Mouse (Mus musculus): ENCODE measurements around the gene Map4k4. TPM values are rescaled to one million over a fixed set of nuclear protein-coding genes. Genes with fewer than 3 reads are reported as not detected.

The Map4k4 gene
- total and polyA plus RNA-seq, 2 experiments from 2014 or later, result 34.1 to 189 TPM

DNA sequence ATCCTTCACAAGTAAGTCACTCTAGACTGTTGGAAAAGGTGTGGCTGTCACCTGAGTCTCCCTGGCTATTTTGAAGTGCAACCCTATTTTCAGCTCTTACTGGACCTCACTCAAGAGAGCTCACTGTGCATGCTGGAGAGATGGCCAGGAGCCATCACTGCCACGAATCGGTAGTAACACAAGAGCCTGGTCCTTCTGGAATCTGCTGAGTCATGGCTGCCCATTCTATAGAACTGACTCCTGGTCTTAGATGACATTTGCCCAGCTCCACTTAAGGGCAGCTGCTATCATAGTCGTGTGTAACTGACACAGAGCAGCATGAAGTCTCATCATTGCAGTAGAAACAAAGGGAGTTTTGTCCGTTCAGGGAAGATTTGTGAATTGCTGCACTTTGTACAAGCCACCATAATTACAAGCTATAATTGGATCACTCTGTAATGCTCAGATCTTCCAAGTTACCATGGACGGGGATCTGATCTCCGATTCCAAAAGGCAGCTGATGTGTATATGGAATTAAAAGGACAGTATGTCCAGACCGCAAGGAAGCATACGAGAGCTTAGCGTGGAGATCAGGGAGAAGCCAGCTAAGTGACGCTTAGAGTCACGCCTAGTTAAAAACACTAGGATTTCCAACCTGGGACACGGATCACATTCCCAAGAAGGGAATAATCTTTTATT is 133.2 kb downstream of the Map4k4 start:
- WGBS, result 55% methylated on average over 12 of the region's 12 CpGs
- DNase-seq (ENCODE audit: low spot score) (no peak), ATAC-seq (no peak)
- H3K36me3 ChIP-seq (ENCODE audit: insufficient read depth, low read length), result no peaks in the 10 kb centered on the region
- no peaks in the 10 kb centered on the region for H3K27me3 ChIP-seq (ENCODE audit: insufficient read depth, low read length)
- H3K9ac ChIP-seq (replicated peaks; ENCODE audit: low read length), result no peak overlapping the region
- no peaks in the 10 kb centered on the region for H3K9me3 ChIP-seq (ENCODE audit: low read length)
- no peak overlapping the region for H3K4me2 ChIP-seq (ENCODE audit: low read depth, low read length)
- no peak for TF ChIP-seq CTCF (IDR thresholded peaks at IDR 0.05; ENCODE audit: low read depth)
- no peaks in the 10 kb centered on the region for H3K4me1 ChIP-seq (ENCODE audit: insufficient read depth, low read length)
- H3K27ac ChIP-seq, result no peak overlapping the region
- H3K4me3 ChIP-seq (ENCODE audit: low read length), result no peak overlapping the region

DNA sequence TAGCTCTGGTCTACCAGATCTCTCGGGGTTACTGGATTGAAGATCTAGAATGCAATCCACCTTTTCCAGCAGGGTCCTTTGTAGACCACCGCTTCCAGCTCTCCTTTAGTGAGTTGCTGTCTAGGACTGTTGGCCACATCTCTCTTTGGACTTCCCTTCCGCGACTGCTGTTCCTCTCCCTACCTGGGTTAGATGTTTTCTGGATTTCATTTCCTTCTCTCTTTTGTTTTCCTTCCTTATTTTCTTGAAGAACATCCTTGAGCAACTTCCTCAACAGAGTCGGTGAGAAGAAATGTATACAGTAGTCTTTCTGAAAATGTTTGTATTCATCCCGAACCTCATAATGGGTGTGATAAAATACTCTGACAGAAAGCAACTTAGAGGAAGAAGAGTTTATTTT is 137.1 kb downstream of the Map4k4 start:
- no peak for TF ChIP-seq CTCF (IDR thresholded peaks at IDR 0.05; ENCODE audit: low read depth)
- ATAC-seq (no peak), DNase-seq (ENCODE audit: low spot score) (no peak)
- no peak overlapping the region for H3K27ac ChIP-seq
- H3K4me2 ChIP-seq (ENCODE audit: low read depth, low read length), result no peak overlapping the region
- H3K9me3 ChIP-seq (ENCODE audit: low read length), result no peaks in the 10 kb centered on the region
- no peaks in the 10 kb centered on the region for H3K27me3 ChIP-seq (ENCODE audit: insufficient read depth, low read length)
- H3K4me1 ChIP-seq (ENCODE audit: insufficient read depth, low read length), result no peaks in the 10 kb centered on the region
- no peak overlapping the region for H3K4me3 ChIP-seq (ENCODE audit: low read length)
- 92% methylated on average over 6 of the region's 6 CpGs for WGBS
- H3K36me3 ChIP-seq (ENCODE audit: insufficient read depth, low read length), result no peaks in the 10 kb centered on the region
- no peak overlapping the region for H3K9ac ChIP-seq (replicated peaks; ENCODE audit: low read length)

DNA sequence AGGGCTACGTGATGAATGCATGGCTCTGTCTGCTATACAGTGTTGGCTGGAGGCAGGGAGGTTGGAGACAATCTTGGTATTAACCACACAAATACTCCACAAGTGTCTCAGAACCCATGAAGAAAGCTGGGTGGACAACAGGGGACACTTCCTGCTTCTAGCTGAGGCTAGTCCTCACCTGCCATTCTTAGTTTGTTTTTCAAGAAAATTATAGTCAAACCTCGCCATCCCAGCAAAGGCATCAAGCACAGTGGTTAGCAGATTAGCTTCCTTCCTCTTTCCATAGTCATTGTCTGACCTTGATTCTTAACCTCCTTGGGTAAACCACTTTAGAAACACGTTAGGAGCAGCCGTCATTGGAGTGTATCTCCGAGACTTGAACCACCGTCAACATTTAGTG is 145.0 kb downstream of the Map4k4 start:
- Histone ChIP-seq H3K4me3 (ENCODE audit: low read length) (no peak overlapping the region), H3K9me3 (ENCODE audit: low read length) (no peaks in the 10 kb centered on the region), H3K27ac (no peak overlapping the region), H3K9ac (replicated peaks; ENCODE audit: low read length) (no peak overlapping the region), H3K4me2 (ENCODE audit: low read depth, low read length) (no peak overlapping the region), H3K36me3 (ENCODE audit: insufficient read depth, low read length) (no peaks in the 10 kb centered on the region), H3K4me1 (ENCODE audit: insufficient read depth, low read length) (no peaks in the 10 kb centered on the region), H3K27me3 (ENCODE audit: insufficient read depth, low read length) (no peaks in the 10 kb centered on the region)
- 86% methylated on average over 6 of the region's 6 CpGs for WGBS
- DNase-seq (ENCODE audit: low spot score), result no peak
- ATAC-seq, result no peak
- no peak for TF ChIP-seq CTCF (IDR thresholded peaks at IDR 0.05; ENCODE audit: low read depth)

DNA sequence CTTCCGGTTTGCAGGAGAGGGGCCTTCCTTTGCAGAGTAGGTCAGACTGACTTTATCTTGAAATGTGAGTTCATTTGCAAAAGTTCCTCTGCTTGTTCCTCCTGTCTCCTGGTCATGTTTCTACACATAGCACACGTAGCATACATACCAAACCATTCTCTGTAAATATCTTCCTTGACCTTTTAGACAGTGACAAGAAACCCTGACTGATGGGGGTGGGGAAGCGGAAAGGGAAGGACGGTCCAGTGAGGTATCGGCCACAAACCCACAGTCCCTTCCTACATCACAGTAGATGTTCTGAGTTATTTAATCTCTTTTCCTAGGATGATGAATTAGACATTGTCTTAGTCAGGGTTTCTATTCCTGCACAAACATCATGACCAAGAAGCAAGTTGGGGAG is 145.9 kb downstream of the Map4k4 start:
- Histone ChIP-seq H3K9ac (replicated peaks; ENCODE audit: low read length) (no peak overlapping the region), H3K4me3 (ENCODE audit: low read length) (no peak overlapping the region), H3K36me3 (ENCODE audit: insufficient read depth, low read length) (no peaks in the 10 kb centered on the region), H3K27ac (no peak overlapping the region), H3K27me3 (ENCODE audit: insufficient read depth, low read length) (no peaks in the 10 kb centered on the region), H3K4me2 (ENCODE audit: low read depth, low read length) (no peak overlapping the region), H3K4me1 (ENCODE audit: insufficient read depth, low read length) (no peaks in the 10 kb centered on the region), H3K9me3 (ENCODE audit: low read length) (no peaks in the 10 kb centered on the region)
- no peak for TF ChIP-seq CTCF (IDR thresholded peaks at IDR 0.05; ENCODE audit: low read depth)
- DNase-seq (ENCODE audit: low spot score), result no peak
- 87% methylated on average over 5 of the region's 5 CpGs for WGBS
- ATAC-seq, result no peak

DNA sequence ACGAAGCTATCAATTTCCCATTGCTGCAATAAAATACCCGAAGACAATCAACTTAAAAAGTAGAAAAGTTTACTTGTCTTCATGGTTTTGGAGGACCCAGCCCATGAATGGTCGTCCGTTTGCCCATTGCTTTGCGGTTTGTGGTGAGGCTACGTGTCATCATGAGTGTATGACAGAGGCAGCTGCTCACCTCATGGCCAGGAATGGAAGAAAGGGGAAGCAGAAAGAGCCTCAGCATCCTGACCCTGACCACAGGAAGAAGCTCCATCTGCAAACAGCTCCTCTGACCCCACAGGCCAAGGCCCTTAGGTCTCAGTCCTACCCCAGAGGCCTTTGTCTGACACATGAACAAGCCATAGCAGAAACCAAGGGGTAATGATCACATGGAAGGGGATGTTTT is 150.4 kb downstream of the Map4k4 start:
- no peaks in the 10 kb centered on the region for H3K27me3 ChIP-seq (ENCODE audit: insufficient read depth, low read length)
- H3K9me3 ChIP-seq (ENCODE audit: low read length), result no peaks in the 10 kb centered on the region
- no peak for ATAC-seq
- no peaks in the 10 kb centered on the region for H3K36me3 ChIP-seq (ENCODE audit: insufficient read depth, low read length)
- H3K4me3 ChIP-seq (ENCODE audit: low read length), result no peak overlapping the region
- H3K27ac ChIP-seq, result no peak overlapping the region
- no peak overlapping the region for H3K4me2 ChIP-seq (ENCODE audit: low read depth, low read length)
- no peak overlapping the region for H3K9ac ChIP-seq (replicated peaks; ENCODE audit: low read length)
- WGBS, result 95% methylated on average over 6 of the region's 6 CpGs
- no peaks in the 10 kb centered on the region for H3K4me1 ChIP-seq (ENCODE audit: insufficient read depth, low read length)
- no peak for DNase-seq (ENCODE audit: low spot score)
- no peak for TF ChIP-seq CTCF (IDR thresholded peaks at IDR 0.05; ENCODE audit: low read depth)

DNA sequence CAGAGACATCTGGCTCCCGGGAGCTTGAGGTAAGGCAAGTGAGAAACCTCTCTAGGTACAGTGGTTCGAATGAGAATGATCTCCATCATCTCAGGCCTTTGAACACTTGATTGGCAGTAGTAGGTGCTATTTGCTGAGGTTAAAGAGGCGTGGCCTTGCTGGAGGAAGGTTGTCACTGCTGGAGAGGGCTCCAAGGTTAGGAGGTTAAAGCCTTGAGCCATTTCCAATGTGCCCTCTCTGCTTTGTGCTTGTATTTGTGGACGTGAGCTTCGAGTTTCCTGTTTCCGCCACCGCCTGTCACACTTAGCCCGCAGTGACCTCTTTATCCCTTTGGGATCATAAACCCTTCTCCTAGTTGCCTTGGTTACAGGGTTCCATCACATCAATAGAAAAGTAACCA is 151.4 kb downstream of the Map4k4 start:
- TF ChIP-seq CTCF (IDR thresholded peaks at IDR 0.05; ENCODE audit: low read depth), result no peak

DNA sequence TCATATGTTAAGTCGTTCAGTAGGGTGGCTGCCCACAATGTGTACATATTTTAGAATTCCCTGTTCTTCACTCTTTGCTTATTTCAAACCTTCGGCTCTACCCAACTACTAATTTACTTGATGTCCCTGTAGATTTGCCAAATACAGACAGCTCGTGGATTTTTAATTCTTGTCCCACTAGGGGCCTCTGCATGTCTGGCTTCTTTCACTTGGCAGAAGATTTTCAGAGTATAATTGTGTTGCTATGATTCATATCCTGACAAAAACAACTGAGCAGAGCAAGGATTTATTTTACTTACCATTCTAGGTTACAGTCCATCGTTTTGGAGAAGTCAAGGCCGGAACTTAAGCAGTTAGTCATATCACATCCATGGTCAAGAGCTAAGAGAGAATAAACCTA is 152.4 kb downstream of the Map4k4 start:
- WGBS, result 75% methylated on average over 5 of the region's 5 CpGs
- Histone ChIP-seq H3K4me1 (ENCODE audit: insufficient read depth, low read length) (no peaks in the 10 kb centered on the region), H3K4me3 (ENCODE audit: low read length) (no peak overlapping the region), H3K36me3 (ENCODE audit: insufficient read depth, low read length) (no peaks in the 10 kb centered on the region), H3K27me3 (ENCODE audit: insufficient read depth, low read length) (no peaks in the 10 kb centered on the region), H3K9ac (replicated peaks; ENCODE audit: low read length) (no peak overlapping the region), H3K9me3 (ENCODE audit: low read length) (no peaks in the 10 kb centered on the region), H3K4me2 (ENCODE audit: low read depth, low read length) (no peak overlapping the region), H3K27ac (no peak overlapping the region)
- TF ChIP-seq CTCF (IDR thresholded peaks at IDR 0.05; ENCODE audit: low read depth), result no peak
- DNase-seq (ENCODE audit: low spot score) (no peak), ATAC-seq (no peak)

More for the DNA sequence above, 151.4 kb downstream of the Map4k4 start:
- 83% methylated on average over 8 of the region's 8 CpGs for WGBS
- Histone ChIP-seq H3K9ac (replicated peaks; ENCODE audit: low read length) (no peak overlapping the region), H3K36me3 (ENCODE audit: insufficient read depth, low read length) (no peaks in the 10 kb centered on the region), H3K27ac (no peak overlapping the region), H3K9me3 (ENCODE audit: low read length) (no peaks in the 10 kb centered on the region), H3K4me1 (ENCODE audit: insufficient read depth, low read length) (no peaks in the 10 kb centered on the region), H3K4me2 (ENCODE audit: low read depth, low read length) (no peak overlapping the region), H3K27me3 (ENCODE audit: insufficient read depth, low read length) (no peaks in the 10 kb centered on the region), H3K4me3 (ENCODE audit: low read length) (no peak overlapping the region)
- no peak for DNase-seq (ENCODE audit: low spot score)
- no peak for ATAC-seq
